Mouse (Mus musculus): ENCODE measurements around the gene Gpr152.
A peak's percentile ranks its signal among the peaks of the same experiment; 100 is the strongest.

The Gpr152 gene

GRCm38 (mm10) chr19:4139446-4139845 is at the start of gene Gpr152:
Gene Gpr152 (plus strand): TSS chr19:4139787.
- DNase-seq (ENCODE audit: low spot score in 2 of 2) = no peak

- DNase-seq (ENCODE audit: low spot score in 2 of 2) = no peak
These were observed 49.1 kb upstream of the Gpr152 start for GRCm38 (mm10) chr19:4090446-4090845.

- DNase-seq (ENCODE audit: low spot score in 2 of 2) = no peak
These were observed 48.2 kb upstream of the Gpr152 start for GRCm38 (mm10) chr19:4091383-4091782.

- DNase-seq (ENCODE audit: low spot score in 2 of 2) = no peak
These were observed 46.8 kb upstream of the Gpr152 start for GRCm38 (mm10) chr19:4092750-4093149.

GRCm38 (mm10) chr19:4093772-4094171 is 45.8 kb upstream of the Gpr152 start:
- no peak for DNase-seq (ENCODE audit: low spot score in 2 of 2)

- DNase-seq (ENCODE audit: low spot score in 2 of 2) = no peak
These were observed 45.2 kb upstream of the Gpr152 start for GRCm38 (mm10) chr19:4094348-4094747.

- no peak for DNase-seq (ENCODE audit: low spot score in 2 of 2)
These were observed 44.7 kb upstream of the Gpr152 start for GRCm38 (mm10) chr19:4094774-4095303.

- no peak for DNase-seq (ENCODE audit: low spot score in 2 of 2)
These were observed 43.8 kb upstream of the Gpr152 start for GRCm38 (mm10) chr19:4095802-4096201.

- DNase-seq (ENCODE audit: low spot score in 2 of 2) = peak; percentile 98 to 99
These were observed 42.7 kb upstream of the Gpr152 start, which contains the start of gene Cdk2ap2 for GRCm38 (mm10) chr19:4096642-4097440. Gene Cdk2ap2 (plus strand): TSS chr19:4097182.

GRCm38 (mm10) chr19:4097441-4097825 is 42.2 kb upstream of the Gpr152 start:
- peak in 1 of 2 experiments; percentile 62 for DNase-seq (ENCODE audit: low spot score in 2 of 2)

- DNase-seq (ENCODE audit: low spot score in 2 of 2) = no peak
These were observed 41.2 kb upstream of the Gpr152 start for GRCm38 (mm10) chr19:4098426-4098825.

- peak; percentile 87 to 97 for DNase-seq (ENCODE audit: low spot score in 2 of 2)
These were observed 40.5 kb upstream of the Gpr152 start for GRCm38 (mm10) chr19:4099056-4099455.

- DNase-seq (ENCODE audit: low spot score in 2 of 2) = peak; percentile 62 to 76
These were observed 39.5 kb upstream of the Gpr152 start, which contains the start of gene Pitpnm1 for GRCm38 (mm10) chr19:4099837-4100717. Gene Pitpnm1 (plus strand): TSS chr19:4099998.

GRCm38 (mm10) chr19:4100718-4101261 is 38.8 kb upstream of the Gpr152 start:
- DNase-seq (ENCODE audit: low spot score in 2 of 2) = peak; percentile 51 to 52

GRCm38 (mm10) chr19:4101466-4101865 is 38.1 kb upstream of the Gpr152 start:
- DNase-seq (ENCODE audit: low spot score in 2 of 2) = no peak

- DNase-seq (ENCODE audit: low spot score in 2 of 2) = no peak
These were observed 37.5 kb upstream of the Gpr152 start for GRCm38 (mm10) chr19:4102049-4102448.

GRCm38 (mm10) chr19:4102626-4103025 is 37.0 kb upstream of the Gpr152 start:
- DNase-seq (ENCODE audit: low spot score in 2 of 2) = no peak

GRCm38 (mm10) chr19:4103294-4103693 is 36.3 kb upstream of the Gpr152 start:
- no peak for DNase-seq (ENCODE audit: low spot score in 2 of 2)

GRCm38 (mm10) chr19:4103792-4104191 is 35.8 kb upstream of the Gpr152 start:
- DNase-seq (ENCODE audit: low spot score in 2 of 2) = peak; percentile 42 to 48

- DNase-seq (ENCODE audit: low spot score in 2 of 2) = no peak
These were observed 34.9 kb upstream of the Gpr152 start for GRCm38 (mm10) chr19:4104675-4105194.

- DNase-seq (ENCODE audit: low spot score in 2 of 2) = no peak
These were observed 32.9 kb upstream of the Gpr152 start for GRCm38 (mm10) chr19:4106654-4107053.

GRCm38 (mm10) chr19:4108535-4108934 is 31.1 kb upstream of the Gpr152 start:
- no peak for DNase-seq (ENCODE audit: low spot score in 2 of 2)

All from thymus, postnatal 10 days (tissue).